Comparison of ENCODE assay signal across 32 mouse cellular contexts in the genomic region with DNA sequence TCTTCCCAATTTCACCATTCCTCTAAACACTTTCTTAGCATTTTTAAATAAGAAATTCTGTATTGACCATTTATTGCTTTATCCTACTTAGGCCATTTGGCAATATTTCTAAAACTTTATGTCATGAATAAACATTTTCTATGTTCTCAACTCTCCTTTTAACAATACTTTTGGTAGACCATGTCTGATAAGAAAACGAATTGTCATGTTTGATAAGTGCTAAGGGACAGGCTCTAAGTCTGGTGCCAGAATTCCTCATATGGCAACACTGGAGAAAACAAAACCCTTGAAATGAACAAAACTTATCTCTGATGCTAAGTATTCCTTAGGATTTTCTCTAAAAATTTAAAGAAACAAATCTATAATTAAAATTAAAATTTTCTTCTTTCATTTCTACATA. TPM values are rescaled to one million over a fixed set of nuclear protein-coding genes. Genes with fewer than 3 reads are reported as not detected.
"Had no signal": no experiment of that assay in that cellular context is flagged by ENCODE, and none has a peak within 500 bp of the region (broad histone marks: within the 10 kb centered on the region; RNA-seq: fewer than 3 reads in every experiment).

No protein-coding gene starts in this region.

- H3K4me3 ChIP-seq: limb, embryonic 10.5 days; limb, embryonic 12.5 days; limb, embryonic 13.5 days; limb, embryonic 15.5 days; liver, embryonic 12.5 days; liver, embryonic 13.5 days; liver, embryonic 15.5 days; lung, embryonic 15.5 days; megakaryocyte, embryonic 14.5 days; midbrain, embryonic 10.5 days; midbrain, embryonic 12.5 days; midbrain, embryonic 13.5 days; midbrain, embryonic 15.5 days; myocyte; neural tube, embryonic 12.5 days had no signal

- H3K4me1 ChIP-seq: limb, embryonic 10.5 days; limb, embryonic 12.5 days; limb, embryonic 13.5 days; limb, embryonic 15.5 days; liver, embryonic 12.5 days; liver, embryonic 13.5 days; liver, embryonic 15.5 days; lung, embryonic 15.5 days; midbrain, embryonic 10.5 days; midbrain, embryonic 12.5 days; midbrain, embryonic 13.5 days; midbrain, embryonic 15.5 days; neural tube, embryonic 12.5 days had no signal

- H3K9ac ChIP-seq: limb, embryonic 12.5 days; limb, embryonic 13.5 days; limb, embryonic 15.5 days; liver, embryonic 12.5 days; liver, embryonic 13.5 days; liver, embryonic 14.5 days; liver, embryonic 15.5 days; liver, postnatal 0 days; lung, embryonic 14.5 days; lung, embryonic 15.5 days; midbrain, embryonic 12.5 days; midbrain, embryonic 13.5 days; midbrain, embryonic 15.5 days; neural tube, embryonic 12.5 days had no signal

- H3K27ac ChIP-seq: limb, embryonic 10.5 days; limb, embryonic 12.5 days; limb, embryonic 13.5 days; limb, embryonic 15.5 days; liver, embryonic 12.5 days; liver, embryonic 13.5 days; liver, embryonic 14.5 days; liver, embryonic 15.5 days; lung, embryonic 15.5 days; macrophage; midbrain, embryonic 10.5 days; midbrain, embryonic 12.5 days; midbrain, embryonic 13.5 days; midbrain, embryonic 15.5 days; neural tube, embryonic 12.5 days had no signal

- H3K36me3 ChIP-seq: limb, embryonic 10.5 days; limb, embryonic 12.5 days; limb, embryonic 13.5 days; limb, embryonic 15.5 days; liver, embryonic 12.5 days; liver, embryonic 13.5 days; liver, embryonic 15.5 days; lung, embryonic 15.5 days; midbrain, embryonic 10.5 days; midbrain, embryonic 12.5 days; midbrain, embryonic 13.5 days; midbrain, embryonic 15.5 days; neural tube, embryonic 12.5 days had no signal

- H3K9me3 ChIP-seq: limb, embryonic 10.5 days; limb, embryonic 12.5 days; limb, embryonic 13.5 days; limb, embryonic 15.5 days; liver, embryonic 12.5 days; liver, embryonic 13.5 days; liver, embryonic 15.5 days; lung, embryonic 15.5 days; megakaryocyte, embryonic 14.5 days; midbrain, embryonic 10.5 days; midbrain, embryonic 12.5 days; midbrain, embryonic 13.5 days; midbrain, embryonic 15.5 days; neural tube, embryonic 12.5 days had no signal

- ATAC-seq: liver, embryonic 12.5 days; liver, postnatal 0 days; lung, postnatal 0 days; midbrain, embryonic 13.5 days; midbrain, embryonic 15.5 days; midbrain, embryonic 16.5 days had no signal

- DNase-seq: left cerebral cortex, postnatal 4 days; liver; liver, embryonic 13.5 days; liver, postnatal 0 days; lung, adult 18-20 months; lung, adult 2 months; lung, embryonic 14.5 days; lung, postnatal 10 days; lung, postnatal 14 days; lung, postnatal 36 days; lung, postnatal 4 days; midbrain, embryonic 14.5 days had no signal

- H3K27me3 ChIP-seq: limb, embryonic 12.5 days; limb, embryonic 13.5 days; limb, embryonic 15.5 days; liver, embryonic 12.5 days; liver, embryonic 13.5 days; liver, embryonic 15.5 days; lung, embryonic 15.5 days; megakaryocyte, embryonic 14.5 days; midbrain, embryonic 12.5 days; midbrain, embryonic 13.5 days; midbrain, embryonic 15.5 days; neural tube, embryonic 12.5 days had no signal

RNA-seq across cellular contexts. Expression of gene Spef2, which starts 58.2 kb away (rescaled TPM):
- total RNA-seq: monocyte, adult 5-6 weeks had no signal
- polyA plus RNA-seq: liver, embryonic 11.5 days; myocyte had no signal
